Mouse (Mus musculus) heart, adult 10 weeks (tissue): ENCODE results near the gene Ralgapb. TPM values are rescaled to one million over a fixed set of nuclear protein-coding genes. Genes with fewer than 3 reads are reported as not detected.

Experiments
- polyA plus RNA-seq: library from polyadenylated mRNA; stranded (reverse); fragments of 350-450 nt; fragmentation: Illumina TruSeq; extraction: RNeasy Lipid Tissue Mini Kit (QIAGEN cat#74804); gene quantifications from one replicate; pipeline ENCODE4 v1.2.3, GENCODE M21; 2014; ENCODE audit warnings: low read depth, low replicate concordance

Gene Ralgapb
- 20.0 TPM for polyA plus RNA-seq

DNA sequence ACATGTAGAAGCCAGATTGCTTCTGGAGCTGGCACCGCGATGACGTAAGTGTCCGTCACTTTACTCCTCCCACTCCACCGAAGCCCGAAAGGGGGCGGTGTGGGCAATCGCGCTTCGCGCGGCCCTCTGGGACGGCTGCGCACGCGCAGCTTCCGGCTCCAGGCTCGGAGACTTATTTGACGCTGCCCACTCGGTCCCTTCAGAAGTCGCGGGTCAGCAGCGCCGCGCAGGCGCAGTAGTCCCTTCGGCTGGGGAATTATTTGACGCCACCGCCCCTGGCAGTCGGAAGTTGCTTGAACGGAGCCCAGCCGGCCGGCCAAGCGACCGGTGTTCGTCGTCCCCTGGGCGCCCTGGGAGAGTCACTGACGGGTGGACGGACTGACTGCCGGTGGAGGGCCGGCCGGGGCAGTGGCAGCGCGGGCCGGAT is at the start of gene Ralgapb:
Gene Ralgapb (plus strand): TSS at position 254 of the 427 bp plus-strand sequence.

GRCm38 (mm10) chr2:158375443-158376122 is 34.1 kb upstream of the Ralgapb start, which contains the start of gene Snhg11:
TSS of gene Snhg11 (plus strand) at chr2:158375638.

GRCm38 (mm10) chr2:158501836-158502812 is 92.5 kb downstream of the Ralgapb start, which contains the start of gene Adig:
TSS of gene Adig (plus strand) at chr2:158502612.

DNA sequence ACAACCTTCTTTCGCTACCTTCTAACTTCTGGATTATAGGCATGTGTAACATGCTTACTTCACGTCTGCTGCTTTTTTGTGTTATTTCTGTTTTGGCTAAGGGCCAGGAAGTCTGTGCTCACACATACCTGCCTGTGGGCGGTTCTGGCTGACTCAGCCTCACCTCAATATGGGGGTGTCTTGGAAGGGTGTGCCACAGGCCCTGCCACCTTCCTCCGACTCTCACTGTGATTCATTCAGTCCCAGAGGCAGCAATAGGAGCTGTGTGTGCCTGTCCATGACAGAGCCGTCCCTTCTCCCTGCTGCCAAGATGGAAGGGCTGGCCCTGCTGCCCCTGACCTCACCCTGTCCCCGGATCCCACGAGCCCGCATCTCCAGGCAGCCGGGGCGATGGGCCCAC is 102.9 kb downstream of the Ralgapb start, which contains the start of gene Arhgap40:
Gene Arhgap40 (plus strand): TSS at position 269 of the 400 bp plus-strand sequence.

Other genes with a start within 250 kb of the Ralgapb start
- 5.9 TPM for gene D630003M21Rik, start 180.6 kb upstream of the Ralgapb start, polyA plus RNA-seq
- not detected for gene Bpi, start 151.8 kb upstream of the Ralgapb start, polyA plus RNA-seq
- gene Lbp, start 103.4 kb upstream of the Ralgapb start, polyA plus RNA-seq = 8.2 TPM
- gene Snhg11, start 34.2 kb upstream of the Ralgapb start, polyA plus RNA-seq = 0.50 TPM
- gene Adig, start 92.8 kb downstream of the Ralgapb start, polyA plus RNA-seq = 6.1 TPM
- gene Arhgap40, start 102.9 kb downstream of the Ralgapb start, polyA plus RNA-seq = not detected
- gene Slc32a1, start 200.9 kb downstream of the Ralgapb start, polyA plus RNA-seq = not detected
- gene Actr5, start 215.0 kb downstream of the Ralgapb start, polyA plus RNA-seq = 9.4 TPM